Mouse (Mus musculus) layer of hippocampus, adult 18-20 months (tissue): ENCODE results near the gene Fjx1. TPM values are rescaled to one million over a fixed set of nuclear protein-coding genes. Genes with fewer than 3 reads are reported as not detected.
A peak's percentile ranks its signal among the peaks of the same experiment; 100 is the strongest.

Source experiments
- DNase-seq, 2 experiments: peaks; one replicate each; pipeline ENCODE4 v3.0.0; 2022; ENCODE audit warnings: low spot score in 2 of 2
- long read RNA-seq: library from polyadenylated mRNA; stranded (forward); transcript quantifications from one replicate; pipeline ENCODE4 v2.0.0, GENCODE M21; 2021
- total RNA-seq, 2 experiments: library from RNA; stranded (reverse); gene quantifications; 2 replicates each; pipeline ENCODE4 v1.2.3; 2021

The Fjx1 gene
- total RNA-seq = 10 to 100 TPM; 53.2 to 53.7 TPM
- long read RNA-seq, transcript Fjx1-201 (1 exons, 3,134 nt) = major isoform, 143 of 143 reads
- long read RNA-seq, partial matches to known transcripts = 0 of 143 reads
- long read RNA-seq, other reads (novel, unspliced or antisense) = 0 of 143 reads

DNA sequence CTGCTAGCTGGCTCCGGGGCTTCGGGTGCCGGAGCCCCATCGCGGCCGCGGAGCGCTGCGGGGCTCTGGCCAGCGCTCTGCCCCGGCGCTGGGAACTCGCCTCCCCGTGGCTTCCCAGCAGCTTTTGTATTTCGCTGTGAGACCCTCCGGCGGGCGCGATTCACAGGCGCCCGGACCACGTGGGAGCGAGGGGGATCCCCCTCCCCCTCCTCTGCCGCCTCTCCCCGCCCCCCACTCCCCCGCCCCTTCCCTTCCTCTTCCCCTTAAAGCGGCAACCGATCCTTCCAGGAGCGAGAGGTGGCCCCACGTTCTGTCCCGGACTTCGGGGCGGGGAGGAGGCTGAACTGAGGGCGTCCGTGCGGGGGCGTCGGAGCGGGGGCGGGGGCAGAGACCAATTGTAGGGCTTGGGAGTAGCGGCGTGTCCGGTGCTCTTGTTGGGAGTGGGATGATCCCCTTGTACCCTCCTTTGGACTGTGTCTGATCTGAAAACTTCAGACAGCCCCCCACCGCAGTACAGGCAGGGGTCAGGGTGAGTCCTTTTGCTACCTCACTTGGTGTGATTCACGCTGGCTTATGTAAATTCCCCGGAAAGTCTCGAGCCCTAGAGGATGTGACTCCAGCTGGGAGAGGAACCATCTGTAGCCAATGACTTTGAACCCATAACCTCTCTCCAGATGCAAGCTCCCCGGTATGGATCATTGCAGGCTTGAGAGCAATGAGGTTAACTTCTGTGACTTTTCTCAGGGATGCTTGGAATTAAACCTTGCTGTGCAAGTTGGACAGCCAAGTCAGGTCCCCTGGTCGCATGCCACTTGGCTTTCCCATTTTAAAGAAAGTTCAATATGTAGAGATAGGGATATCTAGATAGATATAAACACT lies at the start of gene Fjx1:
Fjx1 (minus strand) TSS at position 829 of the 879 bp plus-strand sequence.
- peak in 1 of 2 experiments; percentile 40 for DNase-seq

DNA sequence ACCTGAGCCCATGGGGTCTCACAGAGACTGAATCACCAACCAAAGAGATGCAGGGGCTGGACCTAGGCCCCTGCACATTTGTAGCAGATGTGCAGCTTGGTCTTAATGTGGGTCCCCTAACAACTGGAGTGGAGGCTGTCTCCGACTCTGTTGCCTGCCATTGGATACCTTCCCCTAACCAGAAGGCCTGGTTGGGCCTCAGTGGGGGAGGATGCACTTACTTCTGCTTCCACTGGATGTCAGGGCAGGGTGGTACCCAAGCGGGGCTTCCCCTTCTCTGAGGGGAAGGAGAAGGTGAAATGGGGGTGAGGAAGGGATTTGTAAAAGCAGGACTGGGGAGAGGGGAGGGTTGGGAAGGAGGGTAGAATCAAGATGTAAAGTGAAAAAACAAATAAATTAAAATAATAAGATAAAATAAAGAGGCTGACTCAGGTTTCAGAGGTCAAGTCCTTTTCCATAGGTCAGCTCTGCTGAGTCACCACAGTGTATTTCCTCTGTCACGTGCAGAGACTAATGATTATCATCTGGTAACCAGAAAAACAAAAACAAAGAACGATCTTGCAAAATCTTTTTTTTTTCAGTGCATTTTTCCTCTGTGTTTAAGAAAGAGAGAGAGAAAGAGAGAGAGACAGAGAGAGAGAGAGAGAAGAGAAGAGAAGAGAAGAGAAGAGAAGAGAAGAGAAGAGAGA lies 47.8 kb upstream of the Fjx1 start:
- no peak for DNase-seq

DNA sequence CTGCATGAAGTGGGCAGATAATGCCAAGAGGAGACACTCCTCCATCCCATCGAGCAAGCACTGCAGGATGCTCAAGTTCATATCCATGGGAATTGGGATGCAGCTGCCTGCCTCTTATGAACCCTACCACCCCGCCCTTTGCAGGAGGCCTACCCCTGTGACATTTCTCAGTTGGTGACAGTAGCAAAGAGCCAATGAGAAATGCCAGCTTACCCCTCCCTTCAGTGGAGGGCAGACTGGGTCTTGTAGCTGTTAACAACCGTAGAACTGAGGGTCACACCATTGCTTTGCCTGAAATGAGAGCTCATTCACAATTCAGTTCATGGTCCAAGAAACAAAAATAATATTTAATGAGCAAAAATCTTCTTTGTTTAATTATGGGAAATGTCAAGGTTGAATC lies 28.4 kb upstream of the Fjx1 start:
- no peak for DNase-seq

DNA sequence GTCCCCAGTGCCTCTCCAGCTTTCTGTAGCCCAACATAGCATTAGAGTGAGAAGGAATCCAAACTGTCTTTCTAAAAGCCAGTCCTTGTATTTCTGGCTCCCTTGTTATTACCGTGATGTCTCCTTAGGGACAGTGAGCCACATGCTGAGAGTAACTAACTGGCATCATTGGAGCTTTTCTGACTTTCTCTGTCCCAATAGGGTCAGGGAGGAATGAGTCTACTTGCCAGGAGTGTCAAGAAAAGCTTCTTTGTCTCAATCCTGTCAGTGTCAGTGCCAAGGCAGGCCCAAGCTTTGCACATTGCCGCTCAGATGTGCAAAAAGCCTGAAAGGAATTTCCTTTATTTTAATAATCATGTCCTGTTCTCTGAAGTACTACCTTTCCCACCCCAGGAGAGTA lies 23.8 kb upstream of the Fjx1 start:
- no peak for DNase-seq

DNA sequence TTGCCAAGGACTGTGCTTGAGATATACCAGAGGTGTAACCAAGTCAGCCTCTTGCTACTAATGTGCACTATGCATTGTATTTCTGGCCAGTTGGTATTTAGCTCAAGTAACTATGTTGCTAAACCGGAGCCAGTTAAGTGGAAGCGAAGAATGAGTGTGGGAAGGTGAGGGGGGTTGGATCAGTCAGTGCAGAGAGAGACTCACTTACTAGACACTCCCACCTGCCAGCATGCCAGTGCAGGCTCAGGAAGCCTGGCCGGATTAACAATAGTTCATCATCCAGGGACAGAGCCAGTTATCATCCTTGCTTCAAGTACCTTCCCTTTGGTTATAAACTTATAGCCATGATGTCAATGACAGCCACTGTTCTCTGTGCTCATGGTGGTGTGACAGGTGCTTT lies 16.3 kb upstream of the Fjx1 start:
- DNase-seq = no peak

DNA sequence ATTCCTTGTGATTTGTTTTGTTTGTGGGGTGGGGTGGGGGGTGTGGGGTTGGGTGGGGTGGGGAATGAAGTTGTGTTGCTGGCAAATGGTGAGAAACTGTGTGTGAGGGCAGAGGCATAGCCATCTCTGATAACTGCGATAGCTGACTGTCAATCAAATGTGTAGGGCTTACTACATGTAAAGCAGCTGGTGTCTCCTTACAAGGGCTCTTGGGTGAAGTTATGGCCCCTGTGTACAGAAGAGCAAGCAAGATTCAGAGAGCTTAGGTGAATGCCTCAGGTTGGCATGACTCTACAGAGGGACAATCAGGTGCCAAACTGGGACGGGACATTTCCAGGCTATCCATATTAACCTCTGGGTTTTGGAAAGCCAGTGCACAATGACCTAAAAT lies 12.0 kb upstream of the Fjx1 start:
- DNase-seq = no peak

DNA sequence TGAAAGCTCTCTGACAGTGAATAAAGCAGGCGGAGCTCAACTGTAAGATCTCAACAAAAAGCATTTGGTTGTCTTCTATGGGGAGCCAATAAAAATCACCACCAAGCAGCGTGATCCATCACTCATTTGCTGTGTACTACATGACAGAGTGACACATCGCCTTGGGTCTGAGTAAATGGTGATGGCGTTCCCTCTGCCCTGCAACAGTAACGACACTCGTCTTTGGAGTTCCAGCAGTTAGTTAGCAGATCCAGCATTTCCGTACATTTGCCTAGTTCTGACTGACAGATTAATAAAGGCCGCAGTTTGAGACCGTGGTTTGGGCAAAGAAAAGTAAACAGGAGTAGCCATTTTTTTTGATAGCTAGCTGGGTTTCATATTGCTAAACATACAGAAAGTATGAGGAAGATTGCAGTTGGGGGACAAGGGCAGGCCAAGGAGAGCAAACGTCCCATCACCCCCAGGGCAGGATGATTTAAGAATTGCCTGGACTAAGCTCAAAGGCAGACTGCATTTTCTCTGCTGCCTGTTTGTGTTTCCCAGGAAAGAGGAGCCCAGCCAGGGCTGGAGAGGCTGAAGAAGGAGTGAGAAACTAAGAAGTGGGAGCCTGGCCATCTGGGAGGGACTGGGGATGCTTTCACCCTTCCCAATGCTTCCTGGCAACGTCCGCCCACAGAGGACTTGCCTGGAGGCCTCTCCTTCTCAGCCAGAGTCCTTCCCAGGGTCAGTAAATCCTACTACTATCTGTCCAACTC lies 11.5 kb upstream of the Fjx1 start:
- peak; percentile 29 to 52 for DNase-seq

DNA sequence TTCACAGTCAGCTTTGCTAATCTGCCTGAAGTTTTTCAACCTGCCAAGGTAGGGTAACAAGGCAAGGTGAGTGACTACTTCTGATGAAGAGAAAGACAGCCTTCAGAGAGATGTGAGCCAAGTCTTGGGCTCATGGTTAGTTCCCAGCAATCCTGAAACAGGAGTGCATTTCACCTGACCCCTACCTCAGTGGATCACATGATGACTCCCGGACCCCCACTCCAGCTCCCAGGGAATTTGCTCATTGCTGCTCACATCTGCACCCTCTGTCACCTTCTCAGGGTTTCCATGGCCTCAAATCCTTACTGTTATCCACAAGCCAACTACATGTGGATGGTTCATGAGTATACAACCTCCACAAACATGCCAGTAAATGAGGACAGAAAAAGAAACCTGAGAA lies 9.2 kb upstream of the Fjx1 start:
- no peak for DNase-seq

DNA sequence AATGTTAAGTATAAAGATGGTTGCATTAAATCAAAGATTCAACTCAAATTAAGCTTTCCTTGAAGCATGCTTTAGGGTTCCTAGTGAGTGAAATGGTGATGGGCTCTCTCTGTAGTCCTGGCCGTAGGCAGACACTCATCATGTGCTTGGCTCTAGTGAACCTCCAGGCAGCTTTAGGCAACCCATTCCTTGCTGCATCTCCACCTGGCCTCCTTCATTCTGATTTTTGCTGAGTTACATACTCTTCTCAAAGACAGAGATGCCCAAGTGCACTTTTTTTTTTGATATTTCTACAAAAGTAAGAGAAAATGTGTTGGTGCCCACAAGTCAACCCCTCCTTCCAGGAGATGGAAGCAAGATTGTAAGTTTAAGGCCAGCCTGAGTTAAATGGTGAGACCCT lies 2.8 kb upstream of the Fjx1 start:
- no peak for DNase-seq

DNA sequence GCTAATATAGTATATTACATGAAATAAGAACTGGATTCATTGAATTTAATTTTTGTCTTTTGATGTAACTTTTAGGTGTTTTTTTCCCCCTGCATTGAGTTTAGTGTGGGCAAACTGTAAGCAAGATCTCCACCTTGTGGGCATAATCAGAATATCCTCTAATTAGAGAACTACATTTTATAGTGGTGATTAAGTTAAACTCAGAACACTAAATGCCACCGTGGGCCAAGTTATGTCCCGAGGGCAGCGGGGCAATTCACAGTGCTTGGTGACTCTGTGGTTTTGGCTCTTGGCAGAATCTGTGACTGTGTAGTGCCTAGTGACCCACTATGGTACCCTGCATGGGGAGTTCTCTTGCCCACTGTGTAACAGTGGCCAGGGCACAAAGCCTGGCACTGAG lies 1.1 kb upstream of the Fjx1 start:
- DNase-seq = peak in 1 of 2 experiments; percentile 67

DNA sequence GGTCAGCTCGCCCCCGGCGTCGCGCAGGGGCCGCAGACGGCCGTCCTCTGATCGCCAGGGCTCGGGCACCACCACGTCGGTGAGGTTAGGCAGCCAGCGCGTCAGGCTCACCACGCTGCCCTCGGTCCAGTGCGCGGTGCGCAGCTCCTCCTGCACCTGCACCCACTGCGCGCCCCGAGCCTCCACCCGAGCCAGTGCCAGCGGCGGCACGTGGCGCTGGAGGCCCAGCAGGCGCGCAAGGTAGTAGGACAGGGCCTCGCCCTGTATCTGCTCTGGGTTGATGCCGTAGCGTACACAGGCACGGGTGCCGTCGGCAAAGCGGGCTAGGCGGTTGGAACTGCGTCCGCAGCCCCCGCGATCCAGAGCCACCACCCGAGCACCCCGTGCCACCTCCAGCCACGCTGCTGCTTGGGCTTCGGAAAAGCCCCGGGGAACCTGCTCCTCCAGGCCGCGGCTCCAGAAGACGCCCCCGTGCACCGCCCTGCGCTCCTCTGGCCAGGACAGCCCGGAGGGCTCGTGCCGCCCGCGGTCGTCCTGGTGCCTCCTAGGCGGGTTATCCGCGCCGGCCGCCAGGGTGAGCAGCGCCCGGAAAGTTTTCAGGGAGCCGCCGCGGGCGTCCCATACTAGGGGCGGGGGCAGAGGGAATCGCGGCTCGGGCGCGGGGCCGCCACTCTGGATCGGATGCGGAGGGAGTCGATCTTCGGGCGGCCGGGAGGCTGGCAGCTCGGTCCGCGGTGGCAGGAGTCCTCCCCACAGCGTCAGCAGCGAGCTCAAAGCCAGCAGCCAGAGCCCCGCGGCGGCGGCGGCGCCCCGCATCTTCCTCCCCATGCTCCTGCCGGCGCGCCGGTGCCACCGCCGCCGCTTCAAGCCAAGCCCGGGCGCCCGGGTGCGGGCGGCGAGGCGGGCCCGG lies 1.3 kb downstream of the Fjx1 start:
- peak; percentile 27 to 64 for DNase-seq

DNA sequence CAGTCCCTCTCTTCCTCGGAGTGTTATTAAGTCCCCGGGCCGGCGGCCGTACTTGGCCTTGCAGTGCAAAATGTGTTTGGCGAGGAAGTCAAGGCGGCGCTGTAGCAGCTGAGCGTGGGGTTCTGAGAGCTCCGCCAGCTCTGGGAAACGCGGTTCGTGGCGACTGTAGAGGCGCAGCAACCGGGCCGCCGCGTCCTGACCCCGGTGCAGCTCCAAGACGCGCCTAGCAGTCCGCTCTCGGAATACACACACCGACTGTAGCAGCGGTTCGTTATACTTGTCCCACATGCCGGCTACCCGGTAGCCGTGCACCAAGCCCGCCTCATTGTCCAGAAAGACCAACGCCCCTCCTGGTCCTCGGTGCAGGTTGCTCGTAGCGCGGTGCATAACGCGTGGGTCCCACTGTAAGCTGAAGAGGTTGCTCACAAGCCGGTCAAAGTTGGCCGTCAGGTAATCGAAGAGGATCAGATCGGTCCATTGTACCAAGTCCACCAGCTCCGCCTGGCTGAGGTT lies 2.0 kb downstream of the Fjx1 start:
- peak; percentile 47 to 68 for DNase-seq

DNA sequence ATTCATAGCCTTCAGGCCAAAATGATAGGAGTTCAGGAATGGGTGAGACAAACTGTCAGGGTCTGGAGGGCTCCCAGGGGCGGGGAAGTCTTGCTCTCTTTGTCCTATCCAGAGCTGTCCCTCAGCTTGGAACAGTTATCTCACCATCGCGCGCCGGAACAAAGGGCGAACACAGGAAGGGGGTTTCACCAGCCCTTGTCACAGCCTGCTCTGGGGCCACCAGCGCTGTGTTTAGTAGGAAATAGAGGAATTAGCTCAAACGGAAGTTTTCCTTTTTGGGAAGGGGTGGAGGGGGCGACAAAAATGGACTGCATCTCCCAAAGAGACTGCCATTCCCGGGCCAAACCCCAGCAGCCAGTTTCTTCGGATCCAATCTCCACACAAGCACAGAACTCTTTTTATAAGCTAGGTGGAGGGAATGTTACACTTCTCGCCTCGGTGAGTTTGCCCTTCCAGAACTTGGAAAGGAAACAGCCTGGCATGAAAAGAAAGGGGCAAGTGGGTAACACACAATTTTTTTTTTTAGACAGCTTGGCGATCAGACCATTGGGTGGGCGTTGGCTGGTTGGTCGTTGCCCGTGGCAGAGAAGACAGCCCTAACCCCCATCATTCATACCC lies 2.6 kb downstream of the Fjx1 start:
- peak in 1 of 2 experiments; percentile 27 for DNase-seq

DNA sequence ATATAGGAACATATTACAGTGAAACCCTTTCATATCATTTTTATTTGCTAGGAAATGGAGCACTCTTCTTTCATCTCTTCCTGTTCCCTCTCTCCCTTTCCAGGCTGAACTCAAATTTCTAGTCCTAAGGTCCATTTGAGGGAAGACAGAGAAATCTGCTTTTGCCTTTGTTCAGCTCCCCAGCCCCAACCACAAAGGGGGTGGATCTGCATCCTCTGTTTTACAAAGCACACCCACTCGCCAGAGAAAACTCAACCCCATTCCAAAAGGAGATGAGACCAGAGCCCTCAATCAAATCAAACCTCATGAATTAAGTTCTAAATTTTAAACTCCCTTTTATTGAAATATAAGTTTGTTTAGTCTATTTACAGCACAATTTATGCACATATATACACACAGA lies 3.2 kb downstream of the Fjx1 start:
- DNase-seq = no peak

DNA sequence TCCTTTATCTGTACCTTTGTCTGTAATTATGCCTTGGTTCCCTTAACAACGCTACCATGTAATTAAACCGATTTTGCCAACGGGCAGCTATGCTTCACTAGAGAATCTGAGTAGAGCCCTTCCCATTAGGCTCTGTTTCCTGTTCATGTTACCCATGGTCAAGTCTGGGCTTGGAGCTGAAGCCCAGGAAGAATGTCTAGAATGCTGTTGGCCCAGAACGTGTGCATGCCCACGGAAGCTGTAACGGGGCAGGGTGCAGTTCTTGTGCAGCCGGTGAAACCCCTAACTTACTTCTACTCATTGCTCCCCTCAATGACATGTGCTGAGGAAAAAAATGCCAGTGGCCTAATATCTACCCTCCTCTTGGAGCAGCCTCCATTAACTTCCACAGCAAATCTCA lies 4.5 kb downstream of the Fjx1 start:
- no peak for DNase-seq

DNA sequence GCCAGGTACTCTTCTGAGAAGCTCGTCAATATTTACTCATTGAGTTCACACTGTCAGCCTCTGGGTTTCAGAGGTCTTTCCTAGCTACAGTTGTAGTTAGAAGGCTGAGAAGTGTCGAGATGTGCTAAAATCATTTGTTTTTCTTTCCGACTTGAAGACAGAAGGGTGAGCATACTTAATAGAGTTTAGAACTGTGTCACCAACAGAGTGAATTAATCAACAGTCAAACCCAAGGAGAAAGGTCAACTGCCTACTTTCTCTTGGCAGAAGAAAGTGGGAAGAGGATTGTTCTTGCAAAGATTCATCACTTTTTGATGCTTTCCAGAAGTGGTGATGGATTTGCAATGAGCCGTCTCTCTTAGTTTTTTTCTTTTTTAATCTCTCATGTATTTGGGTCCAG lies 5.4 kb downstream of the Fjx1 start:
- DNase-seq = no peak

DNA sequence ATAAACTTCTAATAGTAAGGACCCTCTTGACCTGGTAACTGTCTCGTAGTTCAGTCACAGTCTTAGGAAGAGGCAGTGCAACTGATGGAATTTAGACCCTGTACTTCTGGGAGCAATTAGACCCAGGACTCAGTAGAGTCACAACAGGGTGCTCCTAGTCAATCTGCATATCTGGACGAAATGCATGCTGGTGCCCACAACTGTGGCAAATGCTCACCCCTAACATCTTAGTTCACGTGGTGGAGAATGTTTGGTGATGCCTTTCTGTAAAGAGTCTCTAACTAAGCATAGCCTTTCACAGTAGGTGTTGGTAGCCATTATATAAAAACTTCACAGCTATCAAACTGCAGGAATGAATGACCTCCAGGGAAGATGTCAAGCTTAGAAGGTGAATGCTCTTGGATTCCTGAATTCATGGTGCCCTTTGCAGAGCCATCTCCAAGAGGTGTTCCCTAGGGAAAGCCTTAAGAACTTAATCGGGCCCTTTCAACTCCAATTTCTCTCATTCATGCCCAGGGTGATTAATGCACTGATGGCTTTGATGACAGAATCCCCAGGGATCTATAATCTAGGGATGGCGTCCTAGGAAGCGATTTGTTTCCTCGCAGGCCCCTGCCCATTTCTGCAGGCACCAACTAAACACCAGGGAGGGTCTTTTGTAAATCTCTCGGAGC lies 14.8 kb downstream of the Fjx1 start:
- DNase-seq = no peak

DNA sequence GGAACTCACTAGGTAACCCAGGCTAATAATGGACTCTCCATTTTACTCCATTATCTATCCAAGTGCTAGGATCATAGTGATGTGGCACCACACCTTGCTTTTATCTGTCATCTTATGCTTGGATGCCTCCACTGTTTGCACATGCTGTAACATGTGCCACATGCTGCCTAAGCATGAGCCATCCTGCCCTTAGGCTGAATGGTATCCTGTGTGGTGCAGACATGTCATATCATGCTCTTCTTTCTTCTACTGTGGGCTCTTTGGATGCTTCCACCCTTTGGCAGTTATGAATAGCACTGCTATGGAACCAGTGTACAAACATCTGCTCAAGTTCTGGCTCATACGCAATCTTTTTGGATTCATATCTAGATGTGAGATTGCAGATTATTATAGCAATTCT lies 18.4 kb downstream of the Fjx1 start:
- DNase-seq = no peak

DNA sequence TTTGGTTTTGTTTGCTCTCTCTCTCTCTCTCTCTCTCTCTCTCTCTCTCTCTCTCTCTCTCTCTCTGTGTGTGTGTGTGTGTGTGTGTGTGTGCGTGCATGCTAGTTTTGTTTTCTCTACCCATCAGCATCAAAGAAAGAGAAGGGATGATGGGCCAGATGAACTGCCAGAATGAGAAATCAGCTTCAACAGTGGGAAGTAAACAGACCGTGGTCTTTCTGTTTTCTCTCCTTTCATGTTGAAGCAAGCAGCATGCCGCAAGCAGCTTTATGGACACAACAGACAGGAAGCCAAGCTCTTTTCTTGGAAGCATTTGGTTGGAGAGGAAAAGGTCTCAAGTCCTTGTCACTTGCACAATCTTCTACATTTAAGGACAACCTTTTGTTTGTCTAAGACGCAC lies 21.2 kb downstream of the Fjx1 start:
- DNase-seq = no peak
